Mouse (Mus musculus): ENCODE results near the gene Ap1m1.

GRCm38 (mm10) chr8:72266671-72267070, 26.9 kb downstream of the Ap1m1 start:
- no peak for TF ChIP-seq CTCF (IDR thresholded peaks at IDR 0.05; ENCODE audit: extremely low read depth, insufficient read length, insufficient replicate concordance, low read depth, low read length)
- no peak for TF ChIP-seq POLR2A (IDR thresholded peaks at IDR 0.05; ENCODE audit: low read depth, low read length)

All from small intestine, adult 2 months (tissue).